Mouse (Mus musculus) liver, embryonic 13.5 days (tissue): ENCODE data around the gene Tmem143. TPM values are rescaled to one million over a fixed set of nuclear protein-coding genes. Genes with fewer than 3 reads are reported as not detected.
"Not testable (repeated sequence)": the region's sequence is repeated elsewhere in the genome, so short reads cannot be mapped to it uniquely, and the experiment has no call there.

ENCODE experiments used
- ATAC-seq: fragments of 200-750 bp; cut with Nextera tagmentation; 2 replicates; pipeline ENCODE4 v1.8.0; 2017; ENCODE audit warnings: low read depth, mild to moderate bottlenecking, moderate number of reproducible peaks, moderate library complexity
- DNase-seq: peaks from one replicate; pipeline ENCODE4 v3.0.0; 2022
- H3K27ac ChIP-seq: fragments of 300-500 bp; sonication (generic); 2 replicates; pipeline ENCODE4 v1.5.1; 2015; ENCODE audit warnings: moderate library complexity, mild to moderate bottlenecking, inconsistent platforms
- H3K27me3 ChIP-seq: fragments of 300-500 bp; sonication (generic); 2 replicates; pipeline ENCODE4 v1.6.1; 2015; ENCODE audit warnings: mild to moderate bottlenecking, inconsistent platforms
- H3K36me3 ChIP-seq: fragments of 300-500 bp; sonication (generic); 2 replicates; pipeline ENCODE4 v1.6.1; 2015; ENCODE audit warnings: mild to moderate bottlenecking, inconsistent platforms
- H3K4me1 ChIP-seq: fragments of 300-500 bp; sonication (generic); replicated peaks from 2 replicates; pipeline ENCODE4 v1.6.1; 2015; ENCODE audit warnings: inconsistent platforms
- H3K4me2 ChIP-seq: fragments of 300-500 bp; sonication (generic); 2 replicates; pipeline ENCODE4 v1.6.1; 2015; ENCODE audit warnings: inconsistent platforms, mild to moderate bottlenecking, moderate library complexity
- H3K4me3 ChIP-seq: fragments of 300-500 bp; sonication (generic); replicated peaks from 2 replicates; pipeline ENCODE4 v1.5.1; 2015; ENCODE audit warnings: mild to moderate bottlenecking, inconsistent platforms
- H3K9ac ChIP-seq: fragments of 300-500 bp; sonication (generic); 2 replicates; pipeline ENCODE4 v1.6.1; 2015; ENCODE audit warnings: mild to moderate bottlenecking, inconsistent platforms
- H3K9me3 ChIP-seq: fragments of 300-500 bp; sonication (generic); replicated peaks from 2 replicates; pipeline ENCODE4 v1.6.1; 2016; ENCODE audit warnings: inconsistent platforms
- WGBS: fragments of 180-500 bp; shearing (Covaris S2); methylation state at CpG from one replicate; pipeline ENCODE4 v1.1.7; 2015; ENCODE audit not compliant: insufficient replicate concordance; 5-methylcytosine and 5-hydroxymethylcytosine counted together
- polyA plus RNA-seq: library from polyadenylated mRNA; unstranded; fragments of >200 nt; fragmentation: Nextera tagmentation; extraction: Ambion mirVana; gene quantifications from 2 replicates; pipeline ENCODE4 v1.2.1, GENCODE M21; 2015

The Tmem143 gene
- polyA plus RNA-seq, 1 experiment from 2014 or later: 3.6 TPM

DNA sequence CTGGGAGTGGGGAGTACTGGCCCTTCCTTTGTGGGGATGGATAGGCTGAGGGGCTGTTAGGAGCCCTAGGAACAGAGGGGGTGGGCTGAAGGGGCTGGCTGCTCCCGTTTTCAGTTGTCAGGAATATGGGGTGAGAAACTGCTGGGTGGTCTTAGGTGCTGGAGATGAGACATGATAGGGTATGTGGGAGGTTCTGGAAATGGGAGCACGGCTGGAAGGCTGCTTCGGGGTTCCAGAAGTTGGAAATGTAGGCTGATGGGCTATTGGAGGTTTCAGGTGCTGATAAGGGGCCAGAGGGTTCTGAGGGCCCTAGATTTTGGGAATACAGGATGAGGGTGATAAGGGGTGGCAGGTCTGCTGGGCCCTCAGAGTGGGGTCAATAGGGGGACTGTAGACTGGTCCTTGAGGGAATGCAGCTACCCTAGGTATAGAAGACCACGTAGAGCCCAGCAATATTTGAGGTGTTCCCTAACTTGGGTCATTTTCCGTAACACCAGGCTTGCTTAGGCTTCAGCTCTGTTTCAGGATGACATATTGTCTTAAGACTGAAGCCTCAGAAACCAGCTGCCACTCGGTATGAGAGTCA lies 717 bp upstream of the Tmem143 start:
- Histone ChIP-seq H3K4me3 (peak overlapping the region; percentile 67), H3K27me3 (0 out of 2 replicates have a peak, but pooled peaks cover 4% of the 10 kb centered on the region), H3K9me3 (no peaks in the 10 kb centered on the region), H3K27ac (peak overlapping the region; percentile 90), H3K9ac (peak overlapping the region; percentile 65), H3K4me1 (peaks cover 26% of the 10 kb centered on the region), H3K36me3 (no peaks in the 10 kb centered on the region), H3K4me2 (peak overlapping the region; percentile 95)
- WGBS: 65% methylated on average over 6 of the region's 6 CpGs
- no peak for DNase-seq
- peak; percentile 2 for ATAC-seq

DNA sequence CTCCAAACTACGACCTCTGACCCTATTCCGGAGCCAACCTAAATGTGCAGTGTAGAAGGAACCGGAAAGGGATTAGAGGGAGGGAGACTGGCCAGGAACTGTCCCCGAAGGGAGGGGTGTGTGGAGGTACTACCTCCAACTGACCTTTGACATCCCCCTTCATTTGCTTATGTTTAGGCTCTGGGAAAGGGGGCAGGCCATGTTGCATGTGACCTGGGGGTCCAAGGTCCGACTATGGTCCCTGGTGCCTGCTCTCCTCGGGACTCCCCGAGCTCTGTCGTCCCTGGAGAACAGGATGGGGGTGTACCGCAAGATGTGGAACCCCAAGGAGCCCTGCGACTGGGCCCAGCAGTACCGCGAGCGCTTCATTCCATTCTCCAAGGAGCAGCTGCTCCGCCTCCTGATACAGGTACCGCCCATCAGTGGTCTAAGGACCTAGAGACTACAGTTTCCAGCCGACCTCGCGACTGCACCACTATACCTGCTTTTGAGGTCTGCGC lies 567 bp downstream of the Tmem143 start:
- ATAC-seq (peak; percentile 64), DNase-seq (peak; percentile 52)
- Histone ChIP-seq H3K27me3 (0 out of 2 replicates have a peak, but pooled peaks cover 4% of the 10 kb centered on the region), H3K4me2 (peak overlapping the region; percentile 95), H3K4me1 (peaks cover 35% of the 10 kb centered on the region), H3K36me3 (no peaks in the 10 kb centered on the region), H3K27ac (peak overlapping the region; percentile 90), H3K9ac (peak overlapping the region; percentile 81), H3K9me3 (no peaks in the 10 kb centered on the region), H3K4me3 (peak overlapping the region; percentile 67)
- under 1% methylated on average over 19 of the region's 19 CpGs for WGBS

DNA sequence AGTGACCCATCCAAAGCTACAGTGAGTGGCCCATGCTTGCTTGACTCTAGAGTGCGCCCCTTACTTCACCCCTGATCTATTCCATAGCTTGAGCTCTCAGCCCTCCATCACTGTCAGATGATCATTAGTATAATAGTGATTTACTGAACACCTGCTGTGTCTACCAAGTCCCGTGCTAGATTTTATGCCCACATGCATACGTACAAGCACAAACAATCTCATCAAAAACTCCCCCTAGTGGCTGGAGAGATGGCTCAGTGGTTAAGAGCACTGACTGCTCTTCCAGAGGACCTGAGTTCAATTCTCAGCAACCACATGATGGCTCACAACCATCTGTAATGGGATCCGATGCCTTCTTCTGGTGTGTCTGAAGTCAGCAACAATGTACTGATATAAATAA lies 1.4 kb downstream of the Tmem143 start:
- Histone ChIP-seq H3K4me2 (peak overlapping the region; percentile 95), H3K4me3 (peak overlapping the region; percentile 67), H3K9ac (peak overlapping the region; percentile 81), H3K4me1 (peaks cover 35% of the 10 kb centered on the region), H3K27ac (peak overlapping the region; percentile 90)
- H3K36me3 ChIP-seq, H3K27me3 ChIP-seq, ATAC-seq, H3K9me3 ChIP-seq, DNase-seq: not testable (repeated sequence)
- 39% methylated on average over 4 of the region's 4 CpGs for WGBS

DNA sequence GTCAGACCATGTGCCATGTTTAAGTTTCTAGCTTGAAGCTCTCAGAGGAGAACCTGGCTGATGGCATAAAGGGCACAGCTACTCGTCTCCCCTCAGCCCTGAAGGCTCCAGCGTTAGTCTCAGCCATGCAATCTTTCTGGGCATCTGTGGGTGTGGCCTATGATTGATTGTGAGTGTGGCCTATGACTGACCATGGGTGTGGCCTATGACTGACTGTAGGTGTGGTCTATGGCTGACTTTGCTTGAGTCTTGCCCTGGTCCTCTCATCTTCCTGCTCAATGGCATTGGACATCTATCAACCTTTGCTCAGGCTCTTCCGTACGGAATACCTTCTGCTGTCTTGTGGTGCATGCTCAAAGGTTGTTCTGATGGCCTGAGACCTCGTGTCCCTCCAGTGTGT lies 4.8 kb downstream of the Tmem143 start:
- peak; percentile 49 for ATAC-seq
- no peaks in the 10 kb centered on the region for H3K27me3 ChIP-seq
- no peak overlapping the region for H3K4me3 ChIP-seq
- 0 out of 2 replicates have a peak overlapping the region, but pooled peaks have one; percentile 5 for H3K4me2 ChIP-seq
- H3K9ac ChIP-seq: no peak overlapping the region
- peak; percentile 56 for DNase-seq
- 38% methylated on average over 5 of the region's 5 CpGs for WGBS
- no peak overlapping the region for H3K27ac ChIP-seq
- H3K36me3 ChIP-seq: peaks cover 12% of the 10 kb centered on the region; the same call in 1 of the 2 replicates
- peaks cover 26% of the 10 kb centered on the region for H3K4me1 ChIP-seq
- peaks cover 9% of the 10 kb centered on the region for H3K9me3 ChIP-seq

DNA sequence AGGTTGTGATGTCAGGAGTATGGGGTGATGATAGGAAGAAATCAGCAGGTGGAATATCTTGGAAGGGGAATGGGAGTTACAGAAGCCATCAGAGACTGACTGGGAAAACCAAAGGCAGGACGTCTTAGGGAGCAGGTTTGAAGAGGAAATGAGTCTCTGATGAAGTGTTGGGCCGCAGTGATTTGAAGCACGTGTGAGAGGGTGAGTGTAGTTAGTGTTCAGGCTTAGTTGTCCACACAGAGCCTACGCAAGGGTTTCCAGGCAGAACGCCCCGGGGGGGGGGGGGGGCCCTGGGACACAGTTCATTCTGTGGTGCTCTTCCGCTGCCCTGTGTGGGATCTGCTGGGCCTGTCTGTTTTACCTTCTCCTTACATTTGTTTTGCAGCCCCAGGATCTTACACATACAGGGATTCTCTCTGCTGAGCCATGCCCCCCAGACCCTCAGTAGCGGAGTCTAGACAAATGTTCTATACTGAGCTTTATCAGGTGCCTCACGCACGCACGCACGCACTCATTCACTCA lies 5.8 kb downstream of the Tmem143 start:
- WGBS: 70% methylated on average over 12 of the region's 12 CpGs
- Histone ChIP-seq H3K4me1 (peaks cover 20% of the 10 kb centered on the region), H3K9ac (no peak overlapping the region), H3K4me2 (no peak overlapping the region), H3K27ac (no peak overlapping the region), H3K36me3 (peaks cover 17% of the 10 kb centered on the region; the same call in 1 of the 2 replicates), H3K27me3 (no peaks in the 10 kb centered on the region), H3K4me3 (no peak overlapping the region), H3K9me3 (peaks cover 9% of the 10 kb centered on the region)
- ATAC-seq (no peak), DNase-seq (no peak)

DNA sequence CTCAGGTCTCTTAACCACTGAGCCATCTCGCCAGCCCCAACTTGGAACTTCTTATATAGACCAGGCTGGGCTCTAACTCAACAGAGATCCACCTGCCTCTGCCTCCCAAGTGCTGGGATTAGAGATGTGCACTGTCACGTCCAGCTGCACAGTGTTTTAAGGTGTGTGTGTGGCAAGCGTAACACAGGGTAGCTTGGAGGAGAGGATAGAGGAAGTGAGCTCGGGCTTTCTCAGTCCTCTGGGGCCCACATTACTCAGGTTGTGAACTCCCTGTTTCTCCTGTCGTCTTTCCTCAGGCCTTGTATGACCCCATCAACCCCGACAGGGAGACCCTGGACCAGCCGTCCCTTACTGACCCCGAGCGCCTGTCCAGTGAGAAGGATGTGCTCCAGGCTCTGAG lies 9.9 kb downstream of the Tmem143 start:
- Histone ChIP-seq H3K4me2 (no peak overlapping the region), H3K9ac (no peak overlapping the region), H3K27me3 (no peaks in the 10 kb centered on the region), H3K27ac (no peak overlapping the region), H3K4me3 (no peak overlapping the region), H3K4me1 (peaks cover 3% of the 10 kb centered on the region), H3K36me3 (peaks cover 47% of the 10 kb centered on the region), H3K9me3 (peaks cover 9% of the 10 kb centered on the region)
- no peak for DNase-seq
- 67% methylated on average over 9 of the region's 9 CpGs for WGBS
- ATAC-seq: no peak

DNA sequence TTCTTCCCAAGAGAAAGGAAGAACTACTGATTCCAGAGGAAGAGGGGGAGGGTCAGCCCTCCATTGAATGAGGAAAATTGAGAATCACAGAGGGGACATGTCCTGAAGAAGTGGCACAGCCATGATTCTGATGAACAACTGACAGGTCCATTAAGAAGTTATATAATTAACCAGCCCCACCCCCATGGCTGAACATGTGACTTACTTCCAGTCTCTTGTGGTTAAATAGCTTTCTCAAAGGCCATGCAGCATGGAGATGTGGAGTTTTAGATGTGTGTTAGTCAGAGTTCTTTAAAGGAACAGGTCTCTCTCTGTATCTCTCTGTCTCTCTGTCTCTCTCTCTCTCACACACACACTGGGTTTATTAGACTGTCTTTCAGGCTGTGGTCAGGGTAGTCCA lies 11.6 kb downstream of the Tmem143 start:
- H3K9ac ChIP-seq: no peak overlapping the region
- peaks cover 47% of the 10 kb centered on the region for H3K36me3 ChIP-seq
- H3K4me1 ChIP-seq: no peaks in the 10 kb centered on the region
- no peak overlapping the region for H3K4me2 ChIP-seq
- peaks cover 7% of the 10 kb centered on the region for H3K9me3 ChIP-seq
- ATAC-seq (no peak), DNase-seq (no peak)
- no peak overlapping the region for H3K27ac ChIP-seq
- no peaks in the 10 kb centered on the region for H3K27me3 ChIP-seq
- no peak overlapping the region for H3K4me3 ChIP-seq

DNA sequence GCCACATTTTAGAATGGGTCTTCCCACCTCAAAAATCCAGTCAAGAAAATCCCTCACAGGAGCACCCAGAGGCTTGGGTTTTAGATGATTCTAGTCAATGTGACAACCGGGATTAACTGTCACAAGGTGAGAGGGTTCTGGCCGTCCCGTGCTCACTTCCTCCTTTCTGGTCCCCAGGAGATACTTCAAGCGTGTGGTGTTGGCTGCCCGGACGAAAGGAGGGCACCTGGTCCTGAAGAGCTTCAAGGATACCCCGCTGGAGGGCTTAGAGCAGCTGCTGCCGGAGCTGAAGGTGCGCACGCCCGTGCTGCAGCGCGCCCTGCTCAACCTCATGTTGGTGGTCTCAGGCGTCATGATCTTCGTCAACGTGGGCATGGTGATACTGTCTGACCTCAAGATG lies 12.4 kb downstream of the Tmem143 start:
- Histone ChIP-seq H3K9me3 (no peaks in the 10 kb centered on the region; the same call in 1 of the 2 replicates), H3K27ac (no peak overlapping the region), H3K36me3 (peaks cover 41% of the 10 kb centered on the region), H3K4me1 (no peaks in the 10 kb centered on the region), H3K4me3 (no peak overlapping the region), H3K4me2 (no peak overlapping the region), H3K27me3 (no peaks in the 10 kb centered on the region), H3K9ac (no peak overlapping the region)
- 82% methylated on average over 16 of the region's 16 CpGs for WGBS
- DNase-seq (no peak), ATAC-seq (no peak)

DNA sequence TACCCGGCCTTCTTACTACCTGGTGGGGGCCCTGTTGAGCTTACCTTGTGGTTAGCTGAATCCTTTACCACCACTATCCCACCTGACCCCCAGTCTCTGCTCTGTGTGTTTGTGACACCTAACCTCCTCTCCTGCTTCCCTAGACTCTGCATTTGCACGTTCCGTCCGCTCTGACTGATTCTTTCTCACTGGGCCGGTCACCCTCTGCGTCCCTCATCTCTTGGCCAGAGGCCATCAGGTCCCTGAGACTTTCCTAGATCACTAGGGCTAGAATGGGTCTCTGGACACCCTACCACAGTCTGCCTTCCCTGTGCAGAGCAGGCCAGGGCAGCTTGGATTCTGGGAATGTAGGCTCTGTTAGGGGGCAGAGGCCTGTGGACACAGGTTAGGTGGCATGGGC lies 17.3 kb downstream of the Tmem143 start:
- H3K27ac ChIP-seq: no peak overlapping the region
- no peak for ATAC-seq
- H3K36me3 ChIP-seq: peaks cover 34% of the 10 kb centered on the region
- no peak for DNase-seq
- H3K9me3 ChIP-seq: no peaks in the 10 kb centered on the region
- no peak overlapping the region for H3K4me2 ChIP-seq
- 77% methylated on average over 6 of the region's 6 CpGs for WGBS
- H3K4me1 ChIP-seq: peaks cover 25% of the 10 kb centered on the region
- H3K4me3 ChIP-seq: no peak overlapping the region
- H3K9ac ChIP-seq: no peak overlapping the region
- no peaks in the 10 kb centered on the region for H3K27me3 ChIP-seq

DNA sequence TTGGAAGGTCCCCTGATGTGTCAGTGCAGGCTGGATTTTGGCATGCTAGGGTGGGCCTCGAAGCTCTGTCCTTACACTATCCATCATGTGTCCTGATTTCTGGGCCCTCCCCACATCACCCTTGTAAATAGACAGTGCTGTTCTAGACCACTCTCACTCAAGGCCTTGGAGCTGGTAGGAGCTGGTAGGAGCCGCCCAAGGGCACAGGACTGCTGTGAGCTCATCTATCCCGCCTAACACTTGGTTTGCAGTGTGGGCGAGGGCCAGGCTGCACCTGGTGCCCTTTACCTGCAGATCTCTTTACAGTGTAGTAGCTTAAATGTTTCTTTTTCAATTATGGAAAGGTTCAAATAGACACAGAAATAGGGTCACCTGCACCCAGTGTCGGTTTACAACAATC lies 18.3 kb downstream of the Tmem143 start:
- H3K4me3 ChIP-seq: no peak overlapping the region
- DNase-seq (no peak), ATAC-seq (no peak)
- no peaks in the 10 kb centered on the region for H3K27me3 ChIP-seq
- WGBS: 72% methylated on average over 5 of the region's 5 CpGs
- no peak overlapping the region for H3K9ac ChIP-seq
- peaks cover 26% of the 10 kb centered on the region for H3K36me3 ChIP-seq
- peaks cover 34% of the 10 kb centered on the region for H3K4me1 ChIP-seq
- no peaks in the 10 kb centered on the region for H3K9me3 ChIP-seq
- no peak overlapping the region for H3K27ac ChIP-seq
- no peak overlapping the region for H3K4me2 ChIP-seq

DNA sequence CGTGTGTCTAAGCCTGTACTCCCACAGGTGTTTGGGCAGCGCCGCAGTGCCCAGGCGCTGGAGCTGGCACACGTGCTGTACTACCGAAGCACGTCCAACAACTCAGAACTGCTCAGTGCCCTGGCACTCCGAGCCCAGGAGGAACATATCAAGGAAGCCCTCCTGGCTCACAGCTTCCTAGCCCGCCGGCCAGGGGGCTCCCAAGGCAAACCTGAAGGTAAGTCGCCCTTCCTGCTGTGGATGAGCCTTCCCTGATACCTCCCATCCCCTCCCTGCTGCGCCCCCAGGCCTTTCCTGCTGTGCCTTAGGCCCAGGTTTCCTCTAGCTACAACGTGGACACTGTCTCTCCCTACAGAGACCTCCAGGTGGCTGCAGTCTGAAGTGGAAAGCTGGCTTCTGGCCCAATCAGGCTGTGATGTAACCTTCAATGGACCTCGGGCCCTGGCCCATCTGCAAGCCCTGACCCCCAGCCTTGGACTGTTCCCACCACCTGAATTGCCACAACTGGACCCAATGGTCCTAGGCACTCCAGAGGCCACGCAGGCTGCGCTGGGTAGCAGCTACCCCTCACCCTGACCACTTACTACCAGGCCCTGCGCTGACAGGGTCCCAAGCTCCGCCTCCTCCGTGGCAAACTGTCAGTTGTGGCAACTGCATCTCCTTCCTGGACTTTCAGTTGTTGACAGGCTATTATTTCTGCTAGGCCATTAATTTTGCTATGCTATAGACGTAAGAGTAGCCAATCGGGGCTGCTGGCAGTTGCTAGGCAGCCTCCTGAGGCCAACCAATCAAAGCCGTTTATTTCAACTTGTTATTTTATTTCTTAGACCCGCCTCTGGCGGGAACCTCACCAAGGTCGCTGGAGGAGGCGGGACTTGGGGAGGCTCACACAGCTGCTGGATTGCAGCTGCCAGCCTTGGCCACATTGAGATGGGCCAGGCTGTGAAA lies 19.6 kb downstream of the Tmem143 start:
- Histone ChIP-seq H3K4me2 (peak overlapping the region; percentile 56), H3K27me3 (no peaks in the 10 kb centered on the region), H3K4me3 (peak overlapping the region; percentile 43), H3K36me3 (peaks cover 15% of the 10 kb centered on the region), H3K27ac (peak overlapping the region; percentile 57), H3K4me1 (peaks cover 48% of the 10 kb centered on the region), H3K9ac (peak overlapping the region; percentile 37), H3K9me3 (no peaks in the 10 kb centered on the region)
- WGBS: 45% methylated on average over 26 of the region's 26 CpGs
- DNase-seq: peak; percentile 29
- ATAC-seq: peak; percentile 48
